Mouse (Mus musculus) testis, adult 2 months (tissue): ENCODE measurements at regions not wholly inside any gene's neighbourhood (a gene's known extent, or its start where the extent isn't known, plus 50 kb on each side); places are given as distances from the start of the nearest gene placed in this dataset.

Experiments
- H3K27ac ChIP-seq: fragments of 200-500 bp; 2 replicates; pipeline ENCODE4 v1.5.1; 2012; ENCODE audit warnings: low read depth, low read length; ENCODE audit not compliant: control insufficient read depth, insufficient read depth
- H3K27me3 ChIP-seq: fragments of 200-500 bp; 2 replicates; pipeline ENCODE4 v1.6.1; 2012; ENCODE audit warnings: mild to moderate bottlenecking, low read length, moderate library complexity; ENCODE audit not compliant: control insufficient read depth, insufficient read depth
- H3K36me3 ChIP-seq: fragments of 200-500 bp; 2 replicates; pipeline ENCODE4 v1.6.1; 2012; ENCODE audit warnings: mild to moderate bottlenecking, low read length; ENCODE audit not compliant: control insufficient read depth, insufficient read depth
- H3K4me1 ChIP-seq: fragments of 200-500 bp; 2 replicates; pipeline ENCODE4 v1.6.1; 2012; ENCODE audit warnings: low read length; ENCODE audit not compliant: control insufficient read depth, insufficient read depth
- H3K4me3 ChIP-seq: fragments of 200-500 bp; 2 replicates; pipeline ENCODE4 v1.5.1; 2012; ENCODE audit warnings: low read depth, mild to moderate bottlenecking, low read length, moderate library complexity, mixed read lengths; ENCODE audit not compliant: control insufficient read depth
- CTCF ChIP-seq: fragments of 200-500 bp; IDR thresholded peaks from 2 replicates; pipeline ENCODE4 v1.5.1; 2012; ENCODE audit warnings: low read depth, mild to moderate bottlenecking, inconsistent platforms, low read length, moderate library complexity; ENCODE audit not compliant: control insufficient read depth, insufficient read depth, insufficient replicate concordance
- POLR2A ChIP-seq: fragments of 200-500 bp; IDR thresholded peaks from 2 replicates; pipeline ENCODE4 v1.6.1; 2012; ENCODE audit warnings: low read depth, mild to moderate bottlenecking, inconsistent platforms, low read length, moderate library complexity; ENCODE audit not compliant: control insufficient read depth

DNA sequence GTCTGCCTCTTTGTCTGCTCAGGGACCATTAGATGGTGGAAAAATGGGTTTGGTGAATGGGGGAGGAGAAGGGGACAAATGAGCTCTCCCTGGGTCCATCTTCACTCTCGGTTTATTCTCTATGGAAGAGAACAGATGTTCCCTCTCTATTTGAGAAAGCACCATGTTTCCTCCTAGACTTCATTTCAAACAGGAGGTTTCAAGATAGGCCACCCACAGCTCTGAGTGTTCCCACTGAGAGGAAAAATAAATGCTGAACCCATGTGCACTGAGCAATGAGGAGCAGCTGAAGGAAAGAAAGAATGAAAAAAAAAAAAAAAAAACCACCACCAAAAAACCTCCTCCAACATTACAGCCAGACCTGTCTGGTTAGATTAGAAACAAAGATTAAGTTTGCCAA lies 799.2 kb downstream of the Kcnj2 start:
- Histone ChIP-seq H3K27me3 (no peaks in the 10 kb centered on the region), H3K4me3 (no peak overlapping the region), H3K27ac (no peak overlapping the region), H3K4me1 (no peaks in the 10 kb centered on the region), H3K36me3 (no peaks in the 10 kb centered on the region)
- no peak for TF ChIP-seq POLR2A
- TF ChIP-seq CTCF: no peak

DNA sequence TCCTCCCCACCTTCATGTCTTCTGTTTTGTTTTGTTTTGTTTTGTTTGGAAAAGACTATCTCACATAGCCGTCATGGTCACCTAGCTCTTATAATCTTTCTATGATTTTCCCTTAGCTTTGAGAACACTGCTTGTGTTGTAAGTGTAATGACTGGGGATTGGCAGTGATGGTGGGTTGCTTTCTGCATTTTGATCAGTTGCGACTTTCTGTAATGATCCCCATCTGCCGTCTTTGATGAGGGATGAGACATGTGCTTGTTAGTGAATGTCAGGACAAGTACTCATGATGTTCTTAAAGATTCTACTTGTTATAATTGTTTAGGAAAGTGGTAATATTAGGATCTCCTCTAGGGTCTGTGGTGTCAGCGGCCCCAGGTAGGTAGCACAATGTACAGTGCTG lies 809.4 kb downstream of the Kcnj2 start:
- no peaks in the 10 kb centered on the region for H3K27me3 ChIP-seq
- no peak overlapping the region for H3K27ac ChIP-seq
- TF ChIP-seq CTCF (no peak), POLR2A (no peak)
- H3K4me3 ChIP-seq: no peak overlapping the region
- H3K36me3 ChIP-seq: no peaks in the 10 kb centered on the region
- no peaks in the 10 kb centered on the region for H3K4me1 ChIP-seq

DNA sequence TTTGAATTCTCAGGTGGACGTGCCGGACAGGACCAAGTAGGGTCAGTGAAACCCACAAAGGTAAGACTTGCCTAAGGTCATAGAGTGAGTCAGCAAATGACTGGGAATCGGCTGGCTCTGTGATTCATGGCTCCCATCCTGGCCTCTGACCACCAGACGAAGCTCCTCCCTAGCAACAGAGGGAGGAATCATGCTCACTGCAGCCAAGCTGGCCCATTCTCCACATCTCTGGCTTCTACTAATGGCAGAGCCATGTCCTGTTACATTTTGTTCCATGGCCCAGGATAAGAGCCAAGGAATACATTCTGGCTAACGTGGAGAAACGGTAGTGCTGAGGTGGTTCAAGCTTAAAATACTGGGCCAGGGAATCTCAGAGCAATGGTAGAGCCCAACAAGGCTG lies 814.2 kb downstream of the Kcnj2 start:
- no peaks in the 10 kb centered on the region for H3K4me1 ChIP-seq
- no peak for TF ChIP-seq POLR2A
- no peak for TF ChIP-seq CTCF
- no peak overlapping the region for H3K27ac ChIP-seq
- H3K4me3 ChIP-seq: peak overlapping the region; percentile 39
- no peaks in the 10 kb centered on the region for H3K36me3 ChIP-seq
- no peaks in the 10 kb centered on the region for H3K27me3 ChIP-seq

DNA sequence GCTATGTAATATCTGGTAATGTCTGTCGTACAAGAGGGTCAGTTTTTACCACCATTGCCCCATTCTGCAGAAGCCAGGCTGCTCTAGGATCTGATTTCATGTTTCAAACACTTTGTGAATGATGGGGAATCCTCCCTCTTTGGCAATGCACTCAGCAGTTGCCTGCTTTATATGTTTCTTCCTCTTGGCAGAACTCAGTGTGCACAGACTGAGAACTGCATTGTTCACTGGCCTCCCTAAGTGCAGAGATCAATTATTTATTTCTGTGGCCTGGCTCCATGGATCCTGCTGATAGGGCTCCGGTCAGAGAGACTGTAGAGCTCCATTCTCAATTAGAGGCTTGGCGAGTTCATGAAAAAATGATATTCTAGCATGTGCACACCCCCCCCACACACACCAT lies 824.1 kb downstream of the Kcnj2 start:
- TF ChIP-seq CTCF: no peak
- no peak for TF ChIP-seq POLR2A
- Histone ChIP-seq H3K27me3 (no peaks in the 10 kb centered on the region), H3K27ac (no peak overlapping the region), H3K4me3 (no peak overlapping the region), H3K4me1 (no peaks in the 10 kb centered on the region), H3K36me3 (no peaks in the 10 kb centered on the region)

DNA sequence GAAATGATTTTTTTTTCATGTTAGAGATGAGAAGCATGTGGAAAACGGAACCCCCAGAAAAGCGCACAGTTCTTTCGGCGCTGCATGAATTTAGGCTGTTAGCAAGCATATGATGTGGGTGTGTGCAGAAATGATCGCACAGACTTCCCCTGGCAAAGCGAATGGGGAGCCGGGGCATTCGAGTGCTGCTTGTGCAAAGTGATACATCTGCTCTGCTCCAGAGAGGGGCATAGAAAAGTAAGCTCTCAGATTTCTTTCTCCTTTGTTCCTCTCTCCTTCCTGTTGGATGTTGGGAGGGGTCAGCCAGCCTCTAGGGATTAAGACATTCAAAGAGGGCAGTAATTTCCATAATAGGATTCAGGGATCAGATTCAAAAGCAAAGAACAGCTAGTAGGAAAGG lies 827.9 kb downstream of the Kcnj2 start:
- Histone ChIP-seq H3K36me3 (no peaks in the 10 kb centered on the region), H3K4me3 (no peak overlapping the region), H3K4me1 (no peaks in the 10 kb centered on the region), H3K27ac (no peak overlapping the region), H3K27me3 (no peaks in the 10 kb centered on the region)
- TF ChIP-seq CTCF (no peak), POLR2A (no peak)

DNA sequence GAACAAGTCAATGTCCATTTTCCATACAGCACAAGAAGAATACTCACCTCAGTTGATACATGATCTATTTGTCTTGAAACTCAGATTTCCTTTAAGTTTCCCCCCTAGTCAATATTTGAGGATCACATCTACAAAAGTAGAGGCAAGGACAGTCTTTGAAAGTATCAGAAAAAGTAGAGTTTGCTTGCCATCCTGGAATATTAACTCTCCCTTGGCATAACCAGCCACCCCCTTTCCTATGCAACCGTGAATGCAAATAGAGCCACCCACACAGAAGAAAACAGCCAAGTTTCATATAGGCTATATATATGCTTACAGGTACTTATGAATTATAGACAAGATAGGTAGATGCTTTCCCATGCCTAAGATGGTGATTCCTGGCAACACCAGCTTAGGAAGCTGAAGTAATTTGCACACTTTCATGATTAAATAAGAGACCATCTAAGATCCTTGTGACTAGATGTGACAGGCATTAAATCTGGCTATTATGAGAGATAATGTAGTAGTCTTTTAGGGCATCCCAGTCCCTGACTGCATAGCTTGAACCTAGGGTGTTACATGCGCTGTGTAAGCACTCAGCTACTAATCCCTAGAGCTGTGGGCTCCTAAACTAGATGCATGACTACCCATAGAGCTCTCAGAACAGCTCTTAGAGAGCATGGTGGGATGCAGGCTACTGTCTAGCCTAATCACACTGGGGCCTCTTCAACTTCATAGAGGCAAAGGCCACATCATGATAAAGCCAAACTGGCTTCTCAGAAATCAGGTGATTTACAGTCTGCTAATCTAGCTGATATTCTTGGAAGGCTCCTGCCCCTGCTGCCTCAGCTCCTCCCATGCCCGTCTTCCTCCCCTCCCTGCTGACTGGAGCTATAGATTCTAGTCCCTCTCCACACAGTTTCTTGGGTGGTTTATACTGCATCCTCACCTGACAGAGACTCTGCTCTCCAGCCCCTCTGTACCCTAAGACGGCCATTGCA lies 829.5 kb downstream of the Kcnj2 start:
- Histone ChIP-seq H3K4me1 (no peaks in the 10 kb centered on the region), H3K27me3 (no peaks in the 10 kb centered on the region), H3K4me3 (no peak overlapping the region), H3K36me3 (no peaks in the 10 kb centered on the region), H3K27ac (no peak overlapping the region)
- TF ChIP-seq POLR2A: no peak
- no peak for TF ChIP-seq CTCF

DNA sequence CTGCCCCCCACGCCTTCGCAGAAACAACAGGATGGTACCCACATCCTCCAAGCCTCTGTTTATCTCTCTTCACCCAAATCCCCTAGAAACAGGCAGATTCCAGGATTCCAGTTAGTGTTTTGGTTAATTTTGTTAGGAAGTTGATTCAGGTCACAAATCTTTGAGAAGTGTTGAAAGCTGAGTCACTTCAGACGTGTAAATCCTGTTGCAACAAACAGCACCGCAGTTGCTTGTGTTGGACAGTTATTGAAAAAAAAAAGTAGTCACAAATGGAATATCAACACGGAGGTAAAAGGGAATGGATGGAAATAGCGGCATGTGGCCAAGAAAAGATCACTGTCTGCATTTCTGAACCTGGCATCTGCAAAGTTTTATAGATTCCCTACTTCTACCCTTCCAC lies 831.0 kb downstream of the Kcnj2 start:
- TF ChIP-seq POLR2A (no peak), CTCF (no peak)
- no peaks in the 10 kb centered on the region for H3K4me1 ChIP-seq
- H3K36me3 ChIP-seq: no peaks in the 10 kb centered on the region
- no peak overlapping the region for H3K4me3 ChIP-seq
- H3K27me3 ChIP-seq: no peaks in the 10 kb centered on the region
- H3K27ac ChIP-seq: no peak overlapping the region
